Mouse (Mus musculus): ENCODE measurements at regions not wholly inside any gene's neighbourhood (a gene's known extent, or its start where the extent isn't known, plus 50 kb on each side); places are given as distances from the start of the nearest gene placed in this dataset.
A peak's percentile ranks its signal among the peaks of the same experiment; 100 is the strongest.

- ATAC-seq (no peak), DNase-seq (ENCODE audit: low spot score) (peak; percentile 70)
- Histone ChIP-seq H3K9me3 (ENCODE audit: low read length) (no peaks in the 10 kb centered on the region), H3K9ac (replicated peaks; ENCODE audit: low read length) (no peak overlapping the region), H3K36me3 (ENCODE audit: insufficient read depth, low read length) (no peaks in the 10 kb centered on the region), H3K4me3 (ENCODE audit: low read length) (no peak overlapping the region), H3K4me1 (ENCODE audit: insufficient read depth, low read length) (no peaks in the 10 kb centered on the region), H3K27ac (no peak overlapping the region), H3K4me2 (ENCODE audit: low read depth, low read length) (peak overlapping the region; percentile 41), H3K27me3 (ENCODE audit: insufficient read depth, low read length) (no peaks in the 10 kb centered on the region)
- TF ChIP-seq CTCF (IDR thresholded peaks at IDR 0.05; ENCODE audit: low read depth): peak; percentile 68
- WGBS: 32% methylated on average over 10 of the region's 10 CpGs
These were observed 126.0 kb upstream of the Tfap2d start for GRCm38 (mm10) chr1:18976705-18977309.

- H3K4me2 ChIP-seq (ENCODE audit: low read depth, low read length): no peak overlapping the region
- H3K27ac ChIP-seq: no peak overlapping the region
- ATAC-seq (no peak), DNase-seq (ENCODE audit: low spot score) (no peak)
- H3K27me3 ChIP-seq (ENCODE audit: insufficient read depth, low read length): no peaks in the 10 kb centered on the region
- H3K9me3 ChIP-seq (ENCODE audit: low read length): no peaks in the 10 kb centered on the region
- WGBS: 60% methylated on average over 2 of the region's 2 CpGs
- no peak for TF ChIP-seq CTCF (IDR thresholded peaks at IDR 0.05; ENCODE audit: low read depth)
- H3K36me3 ChIP-seq (ENCODE audit: insufficient read depth, low read length): no peaks in the 10 kb centered on the region
- H3K4me1 ChIP-seq (ENCODE audit: insufficient read depth, low read length): no peaks in the 10 kb centered on the region
- H3K9ac ChIP-seq (replicated peaks; ENCODE audit: low read length): no peak overlapping the region
- H3K4me3 ChIP-seq (ENCODE audit: low read length): no peak overlapping the region
These were observed 123.7 kb upstream of the Tfap2d start for GRCm38 (mm10) chr1:18979141-18979540.

GRCm38 (mm10) chr1:19016778-19017177, 86.0 kb upstream of the Tfap2d start:
- no peaks in the 10 kb centered on the region for H3K4me1 ChIP-seq (ENCODE audit: insufficient read depth, low read length)
- WGBS: 57% methylated on average over 1 of the region's 1 CpGs
- DNase-seq (ENCODE audit: low spot score) (peak; percentile 21), ATAC-seq (0 out of 2 replicates have a peak, but pooled peaks have one; percentile 47)
- no peak overlapping the region for H3K9ac ChIP-seq (replicated peaks; ENCODE audit: low read length)
- H3K4me2 ChIP-seq (ENCODE audit: low read depth, low read length): no peak overlapping the region
- no peaks in the 10 kb centered on the region for H3K36me3 ChIP-seq (ENCODE audit: insufficient read depth, low read length)
- no peak overlapping the region for H3K4me3 ChIP-seq (ENCODE audit: low read length)
- no peaks in the 10 kb centered on the region for H3K9me3 ChIP-seq (ENCODE audit: low read length)
- no peak for TF ChIP-seq CTCF (IDR thresholded peaks at IDR 0.05; ENCODE audit: low read depth)
- no peaks in the 10 kb centered on the region for H3K27me3 ChIP-seq (ENCODE audit: insufficient read depth, low read length)
- H3K27ac ChIP-seq: no peak overlapping the region

Data from hindbrain, postnatal 0 days (tissue).